Mouse (Mus musculus): ENCODE results near the gene Itpr1.

Gene Itpr1

DNA sequence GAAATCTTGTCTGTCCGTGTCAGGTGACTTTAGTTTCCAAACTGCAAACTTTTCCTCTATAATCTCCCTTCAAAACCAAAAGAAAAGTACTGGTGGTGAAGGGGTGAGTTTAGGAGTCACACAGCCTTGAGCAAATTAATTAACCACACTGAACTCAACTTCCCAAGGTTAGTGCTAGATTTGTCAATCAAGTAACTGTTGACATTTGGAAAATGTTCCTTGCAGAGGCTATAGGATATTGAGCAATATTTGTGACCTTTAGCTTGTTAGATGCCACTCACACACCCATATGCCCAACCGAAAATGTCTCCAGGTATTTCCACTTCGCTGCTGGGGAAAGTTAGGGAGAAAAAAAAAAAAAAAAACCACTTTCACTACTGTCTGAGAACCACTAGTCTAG, 259.0 kb downstream of the Itpr1 start:
- DNase-seq (ENCODE audit: low spot score), result no peak

GRCm38 (mm10) chr6:108472748-108473147, 259.9 kb downstream of the Itpr1 start:
- DNase-seq (ENCODE audit: low spot score), result no peak

GRCm38 (mm10) chr6:108476797-108477235, 263.9 kb downstream of the Itpr1 start:
- peak; percentile 95 for DNase-seq (ENCODE audit: low spot score)

- no peak for DNase-seq (ENCODE audit: low spot score)
These were observed 264.7 kb downstream of the Itpr1 start for GRCm38 (mm10) chr6:108477602-108478001.

- no peak for DNase-seq (ENCODE audit: low spot score)
These were observed 268.3 kb downstream of the Itpr1 start for GRCm38 (mm10) chr6:108481190-108481589.

DNA sequence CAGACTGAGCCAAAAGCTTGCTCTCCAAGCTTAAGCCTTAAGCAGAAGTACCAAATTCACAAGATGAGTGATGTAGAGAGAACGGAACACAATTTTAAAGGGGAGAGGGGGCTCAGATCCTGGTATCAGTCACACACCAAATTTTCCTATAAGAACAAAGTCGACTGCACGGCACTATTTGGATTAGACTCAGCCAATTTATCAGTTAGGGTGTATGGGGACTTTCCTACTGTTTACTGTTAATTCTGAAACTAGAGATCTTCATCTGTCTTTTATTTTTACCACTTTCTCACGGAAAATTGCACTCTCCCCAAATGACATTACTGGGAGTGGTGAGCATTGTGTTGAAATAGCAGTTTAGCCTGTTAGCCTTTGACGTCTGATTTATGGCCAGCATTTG, 269.6 kb downstream of the Itpr1 start:
- DNase-seq (ENCODE audit: low spot score), result peak; percentile 32

GRCm38 (mm10) chr6:108486212-108486992, 273.5 kb downstream of the Itpr1 start:
- DNase-seq (ENCODE audit: low spot score), result no peak

GRCm38 (mm10) chr6:108487300-108487835, 274.5 kb downstream of the Itpr1 start:
- no peak for DNase-seq (ENCODE audit: low spot score)

- DNase-seq (ENCODE audit: low spot score), result no peak
These were observed 275.4 kb downstream of the Itpr1 start for GRCm38 (mm10) chr6:108488250-108488649.

DNA sequence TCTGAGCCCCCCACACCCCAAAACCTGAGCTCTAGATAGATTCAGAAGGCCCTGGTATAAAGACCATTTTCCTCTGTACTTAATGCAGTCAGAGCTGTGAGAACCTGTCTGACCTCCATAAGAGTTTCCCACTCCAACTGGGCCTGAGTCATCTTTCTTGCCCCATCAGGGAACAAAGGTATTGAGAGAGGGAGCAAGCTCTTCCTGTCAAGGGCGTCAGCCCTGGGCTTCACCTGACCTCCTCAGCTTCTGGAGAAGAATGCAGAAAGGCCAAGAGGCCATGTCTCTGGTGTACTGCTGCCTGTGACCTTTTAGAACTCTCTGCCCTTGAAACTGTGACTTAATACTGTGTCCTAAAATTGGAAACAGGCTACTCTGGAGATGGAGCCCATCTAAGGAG, 279.1 kb downstream of the Itpr1 start:
- DNase-seq (ENCODE audit: low spot score), result no peak

- no peak for DNase-seq (ENCODE audit: low spot score)
These were observed 280.9 kb downstream of the Itpr1 start for GRCm38 (mm10) chr6:108493753-108494152.

DNA sequence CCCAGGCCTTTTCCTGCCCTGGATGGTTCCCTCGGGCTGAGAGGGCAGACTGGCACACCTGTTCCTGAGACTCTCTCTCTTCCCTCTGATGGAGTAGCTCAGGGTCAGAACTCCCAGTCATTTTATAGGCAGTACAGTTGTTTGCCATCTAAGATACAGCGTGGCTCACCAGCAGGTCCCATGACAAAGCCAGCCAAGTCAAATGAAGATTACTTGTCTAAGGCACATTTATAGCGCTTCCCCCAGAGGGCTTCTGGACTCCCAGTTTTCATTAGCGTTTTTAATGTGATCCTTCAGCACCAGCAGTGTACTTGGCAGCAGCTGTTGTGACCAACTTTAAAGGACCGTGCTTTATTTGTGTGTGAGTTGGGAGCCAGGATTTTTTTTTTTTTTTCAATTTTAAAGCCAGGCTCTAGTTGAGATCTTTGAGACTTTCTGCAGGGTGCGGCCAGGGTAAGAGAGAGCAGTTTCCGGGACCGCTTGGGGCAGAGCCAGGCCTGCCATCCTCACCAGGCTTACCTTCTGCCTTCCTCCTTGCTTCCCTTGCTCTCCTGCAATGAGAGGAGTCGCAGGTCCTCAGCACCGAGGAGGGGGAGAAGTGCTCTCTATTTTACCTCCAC, 281.4 kb downstream of the Itpr1 start:
- DNase-seq (ENCODE audit: low spot score), result no peak

GRCm38 (mm10) chr6:108494994-108495393, 282.1 kb downstream of the Itpr1 start:
- no peak for DNase-seq (ENCODE audit: low spot score)

DNA sequence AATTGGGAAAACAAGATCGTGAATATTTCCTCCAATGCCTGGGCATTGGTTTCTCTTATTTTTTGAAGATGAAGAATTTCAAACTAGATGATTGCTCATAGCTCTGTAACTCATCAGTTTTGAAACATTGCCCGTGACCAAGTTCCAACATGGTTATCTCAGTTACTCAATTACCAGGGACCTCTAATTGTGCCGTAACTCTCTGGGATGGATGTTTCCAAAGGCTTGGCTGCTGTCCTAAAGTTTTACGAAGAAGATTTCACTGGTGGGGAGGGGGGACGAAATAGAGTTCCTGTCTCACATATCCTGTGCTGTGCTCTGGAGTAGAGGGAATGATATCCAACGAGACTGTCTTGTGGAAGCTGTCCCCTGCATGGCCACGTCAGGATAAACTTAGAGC, 285.2 kb downstream of the Itpr1 start:
- no peak for DNase-seq (ENCODE audit: low spot score)

- DNase-seq (ENCODE audit: low spot score), result no peak
These were observed 290.8 kb downstream of the Itpr1 start for GRCm38 (mm10) chr6:108503651-108504050.

GRCm38 (mm10) chr6:108504717-108505116, 291.8 kb downstream of the Itpr1 start:
- no peak for DNase-seq (ENCODE audit: low spot score)

DNA sequence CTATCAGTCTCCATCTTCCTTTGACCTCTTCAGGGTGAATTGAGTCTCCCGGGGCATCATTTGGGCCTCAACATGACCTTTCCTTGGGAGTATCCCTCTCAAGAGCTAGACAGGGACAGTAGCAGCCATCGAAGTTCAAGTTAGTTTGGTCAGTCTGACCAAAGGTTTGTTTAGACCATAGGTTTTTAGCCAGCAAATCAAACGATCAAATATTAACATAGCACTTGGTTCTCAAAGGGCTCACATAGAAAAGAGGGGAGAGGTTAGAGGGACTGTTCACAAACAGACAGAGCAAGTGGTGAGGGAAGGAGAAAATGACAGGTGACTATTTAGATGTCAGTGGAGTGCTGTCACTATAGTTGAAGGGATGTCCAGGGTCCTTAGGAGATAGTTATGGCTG, 293.3 kb downstream of the Itpr1 start:
- no peak for DNase-seq (ENCODE audit: low spot score)

DNA sequence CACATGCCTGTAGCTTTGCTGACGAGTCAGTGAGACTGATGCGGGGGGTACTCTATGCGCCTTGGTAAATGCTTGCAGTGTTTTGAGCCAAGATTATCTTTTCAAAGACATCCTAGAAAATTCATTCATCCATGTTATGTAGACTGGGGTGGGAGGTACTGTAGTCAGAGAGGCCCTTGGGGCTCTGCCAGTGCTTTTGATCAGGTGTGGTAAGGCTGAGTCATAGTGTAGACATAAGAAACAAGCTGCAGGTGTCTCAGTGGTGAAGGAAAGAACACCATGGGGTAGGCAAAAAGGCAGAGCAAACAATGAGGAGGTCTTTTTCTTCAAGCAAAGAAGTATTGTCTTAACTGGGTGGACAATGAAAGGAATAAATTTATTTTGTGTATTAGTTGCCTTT, 294.4 kb downstream of the Itpr1 start:
- no peak for DNase-seq (ENCODE audit: low spot score)

DNA sequence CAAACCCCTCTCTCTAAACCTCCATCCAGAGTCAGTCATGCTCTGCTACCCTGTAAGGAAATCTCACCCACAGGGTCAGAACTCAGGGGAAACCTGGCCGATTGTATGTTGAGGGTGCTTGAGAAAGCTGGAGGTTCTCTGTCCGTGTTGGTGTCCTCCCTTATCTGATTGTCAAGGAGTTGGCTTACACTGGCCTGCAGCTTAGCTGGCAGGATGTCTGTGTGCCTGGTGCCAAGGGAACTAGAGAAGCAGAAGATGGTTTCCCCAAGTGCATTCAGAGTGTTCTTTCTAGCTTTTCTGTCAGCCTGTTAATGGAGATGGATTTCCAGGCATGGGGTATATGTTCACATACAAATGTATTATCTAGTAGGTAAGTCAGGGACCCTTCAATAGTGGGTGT, 296.4 kb downstream of the Itpr1 start:
- DNase-seq (ENCODE audit: low spot score), result peak; percentile 58

GRCm38 (mm10) chr6:108510101-108510500, 297.2 kb downstream of the Itpr1 start:
- peak; percentile 41 for DNase-seq (ENCODE audit: low spot score)

DNA sequence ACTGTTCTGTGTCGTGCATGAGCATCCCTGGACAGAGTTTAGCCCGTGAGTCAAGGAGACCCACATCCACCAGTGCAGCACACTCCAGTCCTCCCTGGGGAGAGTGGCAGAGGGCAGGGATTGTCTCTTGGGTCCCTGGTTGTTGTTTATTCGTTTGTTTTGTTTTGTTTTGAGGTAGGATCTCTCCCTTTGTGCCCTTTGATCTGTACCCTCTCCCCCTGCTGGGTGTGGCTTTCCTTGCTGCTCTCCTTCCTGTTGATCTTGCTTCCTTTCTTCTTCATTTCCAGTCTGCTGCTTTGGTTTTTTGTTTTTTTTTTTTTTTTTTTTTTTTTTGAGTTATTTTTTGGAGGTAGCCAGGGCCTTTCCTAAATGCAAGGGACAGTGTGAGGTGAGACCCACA, 299.2 kb downstream of the Itpr1 start:
- DNase-seq (ENCODE audit: low spot score), result no peak

GRCm38 (mm10) chr6:108512994-108513393, 300.1 kb downstream of the Itpr1 start:
- DNase-seq (ENCODE audit: low spot score), result no peak

- peak; percentile 45 for DNase-seq (ENCODE audit: low spot score)
These were observed 303.4 kb downstream of the Itpr1 start for GRCm38 (mm10) chr6:108516248-108516647.
